Mouse (Mus musculus): Measurements from ENCODE around the gene Polm. TPM values are rescaled to one million over a fixed set of nuclear protein-coding genes. Genes with fewer than 3 reads are reported as not detected.
A peak's percentile ranks its signal among the peaks of the same experiment; 100 is the strongest.

Polm gene
- polyA plus RNA-seq (2016; fragmentation: Nextera tagmentation; extraction: Ambion mirVana): 7.7 and 8.4 TPM in 2 replicates

GRCm38 (mm10) chr11:5837251-5838246 is at the start of gene Polm:
Gene Polm (minus strand): TSS chr11:5838016.
- Histone ChIP-seq H3K9me3 (no peaks in the 10 kb centered on the region), H3K4me2 (peak within 1 kb of the TSS; percentile 92), H3K36me3 (replicated peaks) (peaks cover 9% of the 10 kb centered on the region; the same call in 1 of the 2 replicates), H3K27ac (peak within 1 kb of the TSS; percentile 81), H3K4me1 (peaks cover 15% of the 10 kb centered on the region), H3K27me3 (peaks cover 3% of the 10 kb centered on the region; the same call in 1 of the 2 replicates), H3K9ac (peak within 1 kb of the TSS; percentile 83), H3K4me3 (replicated peaks) (peak within 1 kb of the TSS; percentile 77)
- WGBS: under 1% methylated on average over 63 of the region's 63 CpGs
- ATAC-seq (ENCODE audit: low FRiP score): peak; percentile 96

GRCm38 (mm10) chr11:5887250-5887649 is 49.4 kb upstream of the Polm start:
- Histone ChIP-seq H3K9ac (peak overlapping the region; percentile 1; the same call in 1 of the 2 replicates), H3K4me1 (peaks cover 20% of the 10 kb centered on the region), H3K4me3 (replicated peaks) (no peak overlapping the region), H3K27me3 (no peaks in the 10 kb centered on the region), H3K9me3 (no peaks in the 10 kb centered on the region), H3K4me2 (no peak overlapping the region), H3K36me3 (replicated peaks) (no peaks in the 10 kb centered on the region), H3K27ac (peak overlapping the region; percentile 56; the same call in 1 of the 2 replicates)
- no peak for ATAC-seq (ENCODE audit: low FRiP score)
- WGBS: 9% methylated on average over 5 of the region's 5 CpGs

- ATAC-seq (ENCODE audit: low FRiP score): no peak
- H3K27ac ChIP-seq: no peak overlapping the region
Measured at GRCm38 (mm10) chr11:5886187-5886586, 48.4 kb upstream of the Polm start.

DNA sequence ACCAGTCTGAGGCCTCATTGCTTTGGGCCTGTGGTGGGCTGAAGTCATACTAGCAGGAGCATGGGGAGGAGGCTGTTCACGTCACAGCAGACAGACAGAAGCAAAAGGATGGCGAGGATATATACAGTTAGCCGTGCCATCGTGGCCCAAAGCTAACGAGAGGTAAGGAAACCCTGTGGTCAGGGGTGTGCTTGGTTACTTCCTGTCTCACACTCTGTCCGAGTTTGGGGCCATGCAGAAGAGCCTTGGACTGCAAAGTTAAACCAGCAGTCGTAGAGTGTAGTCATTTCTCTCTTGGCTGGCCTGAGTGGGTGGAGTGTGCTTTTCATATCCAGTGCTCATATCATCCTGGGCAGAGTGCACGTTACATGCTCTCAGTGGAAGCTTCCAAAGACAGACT is 44.7 kb upstream of the Polm start:
- H3K36me3 ChIP-seq (replicated peaks): no peaks in the 10 kb centered on the region
- no peak for ATAC-seq (ENCODE audit: low FRiP score)
- no peak overlapping the region for H3K27ac ChIP-seq
- H3K9ac ChIP-seq: no peak overlapping the region
- H3K4me1 ChIP-seq: peaks cover 23% of the 10 kb centered on the region
- no peaks in the 10 kb centered on the region for H3K9me3 ChIP-seq
- no peaks in the 10 kb centered on the region for H3K27me3 ChIP-seq
- WGBS: 84% methylated on average over 8 of the region's 8 CpGs
- H3K4me2 ChIP-seq: no peak overlapping the region
- no peak overlapping the region for H3K4me3 ChIP-seq (replicated peaks)

More at GRCm38 (mm10) chr11:5886187-5886586, 48.4 kb upstream of the Polm start:
- no peaks in the 10 kb centered on the region for H3K36me3 ChIP-seq (replicated peaks)
- WGBS: 17% methylated on average over 9 of the region's 9 CpGs
- no peak overlapping the region for H3K9ac ChIP-seq
- H3K4me1 ChIP-seq: peaks cover 16% of the 10 kb centered on the region
- no peaks in the 10 kb centered on the region for H3K9me3 ChIP-seq
- no peak overlapping the region for H3K4me3 ChIP-seq (replicated peaks)
- H3K4me2 ChIP-seq: no peak overlapping the region
- H3K27me3 ChIP-seq: no peaks in the 10 kb centered on the region

- H3K4me1 ChIP-seq: peaks cover 26% of the 10 kb centered on the region
- no peak for ATAC-seq (ENCODE audit: low FRiP score)
- H3K9ac ChIP-seq: no peak overlapping the region
- no peaks in the 10 kb centered on the region for H3K9me3 ChIP-seq
- no peak overlapping the region for H3K4me2 ChIP-seq
- no peak overlapping the region for H3K27ac ChIP-seq
- 52% methylated on average over 5 of the region's 5 CpGs for WGBS
- H3K27me3 ChIP-seq: no peaks in the 10 kb centered on the region
- H3K4me3 ChIP-seq (replicated peaks): no peak overlapping the region
- H3K36me3 ChIP-seq (replicated peaks): peaks cover 16% of the 10 kb centered on the region
Measured at GRCm38 (mm10) chr11:5879905-5880304, 42.1 kb upstream of the Polm start.

DNA sequence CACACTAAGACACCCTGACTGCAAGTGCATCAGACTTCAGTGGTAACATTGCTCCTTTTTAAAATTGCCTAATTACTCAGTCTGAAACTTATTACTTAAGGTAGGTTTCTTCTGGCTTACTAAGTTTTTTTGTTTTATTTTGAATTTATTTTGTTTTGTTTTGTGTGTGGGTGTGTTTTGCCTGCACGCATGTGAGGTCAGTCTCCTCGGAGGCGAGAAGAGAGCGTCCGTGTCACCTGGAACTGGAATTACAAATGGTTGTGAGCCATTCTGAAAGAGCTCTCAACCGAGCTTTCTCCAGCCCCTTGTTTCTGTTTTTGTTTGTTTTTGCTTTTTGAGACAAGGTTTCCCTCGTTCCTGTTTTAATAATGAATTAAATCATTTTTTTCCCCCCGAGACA is 40.8 kb upstream of the Polm start:
- H3K36me3 ChIP-seq (replicated peaks): peaks cover 28% of the 10 kb centered on the region
- H3K4me2 ChIP-seq: peak overlapping the region; percentile 61
- no peak for ATAC-seq (ENCODE audit: low FRiP score)
- peak overlapping the region; percentile 51 for H3K9ac ChIP-seq
- peaks cover 26% of the 10 kb centered on the region for H3K4me1 ChIP-seq
- peak overlapping the region; percentile 57 for H3K4me3 ChIP-seq (replicated peaks)
- peak overlapping the region; percentile 85 for H3K27ac ChIP-seq
- 43% methylated on average over 8 of the region's 8 CpGs for WGBS
- H3K27me3 ChIP-seq: no peaks in the 10 kb centered on the region
- no peaks in the 10 kb centered on the region for H3K9me3 ChIP-seq

DNA sequence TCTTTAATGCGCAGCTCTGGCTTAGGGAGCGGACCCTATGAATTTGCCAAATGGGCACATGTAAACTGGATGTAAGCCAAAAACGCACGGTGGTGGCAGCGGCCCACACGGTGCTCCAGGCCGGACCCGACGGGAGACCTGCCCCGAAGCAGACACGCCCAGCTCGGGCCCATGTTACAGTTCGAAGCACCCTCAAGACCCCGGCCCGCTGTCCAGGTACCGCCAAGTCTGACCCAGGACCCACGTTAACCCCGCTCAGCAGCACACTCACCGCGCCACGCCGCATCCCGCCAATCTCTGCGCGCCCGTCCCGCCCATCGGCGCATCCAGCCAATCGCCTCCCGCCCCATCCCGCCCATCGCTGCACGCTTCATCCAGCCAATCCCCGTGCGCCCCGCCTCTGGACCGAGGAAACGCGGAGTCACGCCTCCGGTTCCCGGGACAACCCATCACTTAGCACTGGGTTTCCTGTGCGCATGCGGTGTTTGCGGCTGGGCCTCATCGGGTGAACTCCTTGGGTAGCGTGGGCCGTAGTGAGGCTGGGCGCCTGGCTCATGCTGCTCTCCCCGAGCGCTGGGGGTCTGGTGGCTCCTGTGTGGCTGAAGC is 40.2 kb upstream of the Polm start, which contains the start of gene Pold2:
Pold2 (minus strand) TSS at position 372 of the 606 bp plus-strand sequence.
- peaks cover 26% of the 10 kb centered on the region for H3K4me1 ChIP-seq
- H3K4me2 ChIP-seq: peak within 1 kb of the TSS; percentile 61
- no peaks in the 10 kb centered on the region for H3K9me3 ChIP-seq
- WGBS: under 1% methylated on average over 52 of the region's 52 CpGs
- peak within 1 kb of the TSS; percentile 57 for H3K9ac ChIP-seq
- peak within 1 kb of the TSS; percentile 85 for H3K27ac ChIP-seq
- no peaks in the 10 kb centered on the region for H3K27me3 ChIP-seq
- H3K4me3 ChIP-seq (replicated peaks): peak within 1 kb of the TSS; percentile 57
- peaks cover 34% of the 10 kb centered on the region for H3K36me3 ChIP-seq (replicated peaks)
- peak; percentile 99 for ATAC-seq (ENCODE audit: low FRiP score)

GRCm38 (mm10) chr11:5877421-5877820 is 39.6 kb upstream of the Polm start:
- Histone ChIP-seq H3K9ac (peak overlapping the region; percentile 57), H3K27ac (no peak overlapping the region), H3K9me3 (no peaks in the 10 kb centered on the region), H3K4me2 (peak overlapping the region; percentile 61), H3K4me3 (replicated peaks) (peak overlapping the region; percentile 57), H3K27me3 (no peaks in the 10 kb centered on the region), H3K4me1 (peaks cover 26% of the 10 kb centered on the region), H3K36me3 (replicated peaks) (peaks cover 40% of the 10 kb centered on the region)
- ATAC-seq (ENCODE audit: low FRiP score): no peak
- WGBS: 3% methylated on average over 5 of the region's 5 CpGs

DNA sequence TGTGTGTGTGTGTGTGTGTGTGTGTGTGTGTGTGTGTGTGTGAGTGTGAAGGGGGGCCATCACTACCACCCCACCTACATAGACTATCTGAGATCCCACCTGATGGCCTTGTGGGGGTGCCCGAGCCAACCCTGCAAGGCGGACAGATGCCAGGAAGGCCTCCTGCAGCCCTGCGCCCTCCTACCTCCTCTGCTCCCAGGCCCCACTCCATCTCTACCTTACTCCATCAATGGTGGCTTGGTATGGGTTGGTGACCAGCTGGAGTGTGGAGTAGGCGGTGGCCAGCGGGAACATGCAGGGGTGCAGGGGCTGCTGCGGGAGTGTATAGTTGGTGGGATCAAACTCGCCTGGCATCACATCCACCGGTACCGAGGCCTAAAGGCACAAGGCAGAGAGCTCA is 35.4 kb upstream of the Polm start:
- peaks cover 77% of the 10 kb centered on the region for H3K36me3 ChIP-seq (replicated peaks)
- H3K27me3 ChIP-seq: no peaks in the 10 kb centered on the region
- H3K27ac ChIP-seq: no peak overlapping the region
- H3K4me1 ChIP-seq: peaks cover 19% of the 10 kb centered on the region
- H3K4me3 ChIP-seq (replicated peaks): no peak overlapping the region
- no peak for ATAC-seq (ENCODE audit: low FRiP score)
- no peak overlapping the region for H3K9ac ChIP-seq
- H3K4me2 ChIP-seq: no peak overlapping the region
- no peaks in the 10 kb centered on the region for H3K9me3 ChIP-seq
- 97% methylated on average over 9 of the region's 9 CpGs for WGBS

DNA sequence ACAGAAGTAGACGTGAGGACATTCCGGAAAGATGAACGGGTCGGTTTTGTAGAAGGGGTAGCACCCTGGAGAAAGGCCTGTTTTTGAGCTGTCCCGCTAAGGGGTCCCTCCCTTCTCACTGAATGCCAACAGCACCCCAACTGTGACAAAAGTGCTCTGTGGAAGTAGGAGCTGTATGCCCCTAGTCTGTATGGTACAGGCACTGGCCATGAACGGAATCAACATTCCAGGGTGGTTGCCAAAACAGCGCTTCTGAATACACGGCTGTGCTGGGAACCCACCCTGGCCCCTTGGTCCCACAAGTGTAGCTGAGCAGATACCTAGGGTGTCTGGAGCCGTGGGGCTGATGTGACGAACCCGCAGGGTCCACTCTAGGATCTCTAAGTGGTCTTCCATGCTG is 34.9 kb upstream of the Polm start:
- H3K9me3 ChIP-seq: no peaks in the 10 kb centered on the region
- no peak overlapping the region for H3K4me2 ChIP-seq
- no peaks in the 10 kb centered on the region for H3K27me3 ChIP-seq
- H3K36me3 ChIP-seq (replicated peaks): peaks cover 77% of the 10 kb centered on the region
- ATAC-seq (ENCODE audit: low FRiP score): no peak
- H3K9ac ChIP-seq: no peak overlapping the region
- 95% methylated on average over 11 of the region's 11 CpGs for WGBS
- no peak overlapping the region for H3K27ac ChIP-seq
- no peak overlapping the region for H3K4me3 ChIP-seq (replicated peaks)
- H3K4me1 ChIP-seq: peaks cover 19% of the 10 kb centered on the region

DNA sequence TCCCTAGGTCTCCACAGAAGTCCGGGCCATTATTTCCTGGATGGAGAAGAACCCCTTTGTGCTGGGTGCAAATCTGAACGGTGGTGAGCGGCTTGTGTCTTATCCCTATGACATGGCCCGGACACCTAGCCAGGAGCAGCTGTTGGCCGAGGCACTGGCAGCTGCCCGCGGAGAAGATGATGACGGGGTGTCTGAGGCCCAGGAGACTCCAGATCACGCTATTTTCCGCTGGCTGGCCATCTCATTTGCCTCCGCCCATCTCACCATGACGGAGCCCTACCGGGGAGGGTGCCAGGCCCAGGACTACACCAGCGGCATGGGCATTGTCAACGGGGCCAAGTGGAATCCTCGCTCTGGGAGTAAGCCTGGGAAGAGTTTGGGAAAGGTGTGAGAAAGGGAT is 32.3 kb upstream of the Polm start:
- no peak overlapping the region for H3K9ac ChIP-seq
- H3K27me3 ChIP-seq: no peaks in the 10 kb centered on the region
- 91% methylated on average over 16 of the region's 16 CpGs for WGBS
- no peak overlapping the region for H3K4me2 ChIP-seq
- H3K27ac ChIP-seq: no peak overlapping the region
- ATAC-seq (ENCODE audit: low FRiP score): no peak
- H3K36me3 ChIP-seq (replicated peaks): peaks cover 63% of the 10 kb centered on the region
- H3K9me3 ChIP-seq: no peaks in the 10 kb centered on the region
- no peak overlapping the region for H3K4me3 ChIP-seq (replicated peaks)
- no peaks in the 10 kb centered on the region for H3K4me1 ChIP-seq

- no peak overlapping the region for H3K4me2 ChIP-seq
- 92% methylated on average over 16 of the region's 16 CpGs for WGBS
- peaks cover 5% of the 10 kb centered on the region; the same call in 1 of the 2 replicates for H3K27me3 ChIP-seq
- no peak overlapping the region for H3K4me3 ChIP-seq (replicated peaks)
- H3K27ac ChIP-seq: no peak overlapping the region
- no peaks in the 10 kb centered on the region for H3K9me3 ChIP-seq
- H3K9ac ChIP-seq: no peak overlapping the region
- peaks cover 55% of the 10 kb centered on the region for H3K36me3 ChIP-seq (replicated peaks)
- ATAC-seq (ENCODE audit: low FRiP score): no peak
- H3K4me1 ChIP-seq: no peaks in the 10 kb centered on the region
Measured at GRCm38 (mm10) chr11:5869331-5869730, 31.5 kb upstream of the Polm start.
